Mouse (Mus musculus): ENCODE results near the gene Gm32802. TPM values are rescaled to one million over a fixed set of nuclear protein-coding genes. Genes with fewer than 3 reads are reported as not detected.
"Not testable (repeated sequence)": the region's sequence is repeated elsewhere in the genome, so short reads cannot be mapped to it uniquely, and the experiment has no call there.

The Gm32802 gene
- not detected in 2 replicates for polyA plus RNA-seq (2015; fragmentation: Nextera tagmentation; extraction: Ambion mirVana)

DNA sequence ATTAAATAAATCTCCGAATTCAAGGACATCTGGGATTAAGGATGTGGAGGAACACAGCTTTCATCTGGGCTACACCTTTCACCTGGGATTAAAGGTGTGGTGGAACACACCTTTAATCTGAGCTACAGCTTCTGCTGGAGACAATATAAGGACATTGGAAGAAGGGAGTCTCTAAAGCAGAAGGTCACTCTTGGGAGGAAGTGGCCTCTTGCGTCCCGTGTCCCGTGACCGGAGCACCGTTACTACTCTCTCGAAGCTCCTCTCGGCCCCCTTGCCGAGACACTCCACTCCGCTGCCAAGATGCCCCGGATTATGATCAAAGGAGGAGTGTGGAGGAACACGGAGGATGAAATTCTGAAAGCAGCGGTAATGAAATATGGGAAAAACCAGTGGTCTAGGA is at the start of gene Gm32802:
Gm32802 (plus strand) TSS at position 301 of the 400 bp plus-strand sequence.
- no CpG with 5 or more reads among the region's 13 CpGs for WGBS
- not testable (repeated sequence) for H3K27ac ChIP-seq (ENCODE audit: low read length); H3K4me3 ChIP-seq (ENCODE audit: low read depth, low read length); H3K4me2 ChIP-seq (replicated peaks; ENCODE audit: low read depth, low read length); H3K27me3 ChIP-seq (replicated peaks; ENCODE audit: insufficient read depth, low read length); DNase-seq (ENCODE audit: low spot score); H3K9ac ChIP-seq (replicated peaks; ENCODE audit: low read depth); H3K9me3 ChIP-seq (ENCODE audit: low read length); H3K36me3 ChIP-seq (ENCODE audit: insufficient read depth, low read length); ATAC-seq; H3K4me1 ChIP-seq (ENCODE audit: insufficient read depth, low read depth, low read length)

DNA sequence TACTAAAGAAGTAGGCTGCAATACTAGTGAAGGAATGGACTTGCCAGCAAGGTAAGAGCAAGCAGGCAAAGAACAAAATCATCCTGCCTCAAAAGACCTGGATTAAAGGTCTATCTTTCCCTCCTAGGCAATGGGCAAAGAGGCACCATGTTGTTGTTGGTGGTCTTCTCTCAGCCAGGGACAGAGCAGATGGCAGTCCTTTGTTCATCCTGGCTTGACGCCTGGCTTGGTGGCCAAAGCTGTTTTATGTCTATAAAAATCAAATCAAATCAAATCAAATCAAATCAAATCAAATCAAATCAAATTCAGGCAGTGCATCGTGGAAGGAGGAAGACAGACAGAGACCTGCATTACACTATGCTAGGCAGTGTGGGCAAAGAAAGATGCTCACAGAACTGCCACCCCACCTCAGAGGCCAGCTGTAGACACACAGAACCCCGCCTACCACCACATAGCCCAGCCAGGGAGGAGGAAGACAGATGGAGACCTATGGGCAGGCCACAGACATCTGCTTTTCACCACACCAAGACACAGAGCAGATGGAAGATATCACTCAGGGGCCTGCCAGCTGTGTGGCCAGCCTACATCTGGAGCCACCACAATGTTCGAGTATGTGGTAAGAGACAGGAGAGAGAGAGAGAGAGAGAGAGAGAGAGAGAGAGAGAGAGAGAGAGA is 42.6 kb upstream of the Gm32802 start:
- H3K27me3 ChIP-seq (replicated peaks; ENCODE audit: insufficient read depth, low read length); H3K9me3 ChIP-seq (ENCODE audit: low read length); H3K9ac ChIP-seq (replicated peaks; ENCODE audit: low read depth); H3K27ac ChIP-seq (ENCODE audit: low read length); H3K36me3 ChIP-seq (ENCODE audit: insufficient read depth, low read length); H3K4me1 ChIP-seq (ENCODE audit: insufficient read depth, low read depth, low read length); H3K4me3 ChIP-seq (ENCODE audit: low read depth, low read length); ATAC-seq; DNase-seq (ENCODE audit: low spot score); H3K4me2 ChIP-seq (replicated peaks; ENCODE audit: low read depth, low read length): not testable (repeated sequence)
- WGBS: 78% methylated on average over 2 of the region's 4 CpGs

DNA sequence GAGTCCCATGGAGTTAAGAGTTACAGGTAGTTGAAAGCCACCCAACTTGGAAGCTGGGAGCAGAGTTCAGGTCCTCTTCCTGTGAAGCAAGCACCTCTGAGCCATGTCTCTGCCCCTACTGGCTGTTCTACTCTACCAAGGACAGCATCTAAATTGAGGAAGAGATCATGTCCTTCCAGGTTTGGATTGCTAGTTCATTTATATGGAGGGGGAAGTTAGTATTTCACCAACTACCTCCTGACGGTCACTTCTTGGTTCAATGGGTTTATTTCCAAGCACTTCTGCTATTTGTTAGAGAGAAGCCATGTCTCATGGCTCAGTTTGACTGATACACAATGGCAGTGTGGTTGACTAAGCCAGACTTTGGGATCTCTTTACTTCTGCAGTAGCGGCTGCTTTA is 30.9 kb upstream of the Gm32802 start:
- no CpG with 5 or more reads among the region's 2 CpGs for WGBS
- H3K36me3 ChIP-seq (ENCODE audit: insufficient read depth, low read length); DNase-seq (ENCODE audit: low spot score); H3K4me2 ChIP-seq (replicated peaks; ENCODE audit: low read depth, low read length); ATAC-seq; H3K9ac ChIP-seq (replicated peaks; ENCODE audit: low read depth); H3K4me1 ChIP-seq (ENCODE audit: insufficient read depth, low read depth, low read length); H3K9me3 ChIP-seq (ENCODE audit: low read length); H3K27me3 ChIP-seq (replicated peaks; ENCODE audit: insufficient read depth, low read length); H3K27ac ChIP-seq (ENCODE audit: low read length); H3K4me3 ChIP-seq (ENCODE audit: low read depth, low read length): not testable (repeated sequence)

DNA sequence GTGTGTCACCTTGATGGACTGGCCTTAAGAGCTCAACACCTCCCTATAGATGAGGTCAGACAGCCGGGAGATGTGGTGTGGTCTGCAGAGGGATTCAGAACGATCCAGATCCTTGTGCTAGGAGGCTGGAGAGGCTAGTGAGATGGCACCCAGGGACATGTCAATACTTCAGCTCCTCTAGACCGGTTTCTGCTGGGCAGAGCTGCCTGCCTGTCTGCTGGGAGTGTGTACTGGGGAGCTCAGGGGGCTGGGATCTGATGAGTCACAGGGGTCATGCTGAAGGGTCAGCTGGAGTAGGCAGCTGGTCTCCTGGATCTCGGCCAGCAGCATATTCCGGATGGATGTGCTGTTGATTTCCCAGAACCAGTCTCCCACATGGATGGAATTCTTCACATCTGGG is 25.9 kb upstream of the Gm32802 start:
- not testable (repeated sequence) for DNase-seq (ENCODE audit: low spot score); H3K27me3 ChIP-seq (replicated peaks; ENCODE audit: insufficient read depth, low read length); H3K9ac ChIP-seq (replicated peaks; ENCODE audit: low read depth); H3K27ac ChIP-seq (ENCODE audit: low read length); H3K4me3 ChIP-seq (ENCODE audit: low read depth, low read length); H3K9me3 ChIP-seq (ENCODE audit: low read length); H3K36me3 ChIP-seq (ENCODE audit: insufficient read depth, low read length); H3K4me2 ChIP-seq (replicated peaks; ENCODE audit: low read depth, low read length); H3K4me1 ChIP-seq (ENCODE audit: insufficient read depth, low read depth, low read length)
- ATAC-seq: peak; percentile 40; the same call in 1 of the 2 replicates
- WGBS: no CpG with 5 or more reads among the region's 5 CpGs

DNA sequence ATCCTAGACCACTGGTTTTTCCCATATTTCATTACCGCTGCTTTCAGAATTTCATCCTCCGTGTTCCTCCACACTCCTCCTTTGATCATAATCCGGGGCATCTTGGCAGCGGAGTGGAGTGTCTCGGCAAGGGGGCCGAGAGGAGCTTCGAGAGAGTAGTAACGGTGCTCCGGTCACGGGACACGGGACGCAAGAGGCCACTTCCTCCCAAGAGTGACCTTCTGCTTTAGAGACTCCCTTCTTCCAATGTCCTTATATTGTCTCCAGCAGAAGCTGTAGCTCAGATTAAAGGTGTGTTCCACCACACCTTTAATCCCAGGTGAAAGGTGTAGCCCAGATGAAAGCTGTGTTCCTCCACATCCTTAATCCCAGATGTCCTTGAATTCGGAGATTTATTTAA is 17.8 kb upstream of the Gm32802 start, which contains the start of gene Gm32717:
Gm32717 (minus strand) TSS at position 101 of the 400 bp plus-strand sequence.
- H3K9ac ChIP-seq (replicated peaks; ENCODE audit: low read depth); H3K27ac ChIP-seq (ENCODE audit: low read length): not testable (repeated sequence)
- no CpG with 5 or more reads among the region's 13 CpGs for WGBS

DNA sequence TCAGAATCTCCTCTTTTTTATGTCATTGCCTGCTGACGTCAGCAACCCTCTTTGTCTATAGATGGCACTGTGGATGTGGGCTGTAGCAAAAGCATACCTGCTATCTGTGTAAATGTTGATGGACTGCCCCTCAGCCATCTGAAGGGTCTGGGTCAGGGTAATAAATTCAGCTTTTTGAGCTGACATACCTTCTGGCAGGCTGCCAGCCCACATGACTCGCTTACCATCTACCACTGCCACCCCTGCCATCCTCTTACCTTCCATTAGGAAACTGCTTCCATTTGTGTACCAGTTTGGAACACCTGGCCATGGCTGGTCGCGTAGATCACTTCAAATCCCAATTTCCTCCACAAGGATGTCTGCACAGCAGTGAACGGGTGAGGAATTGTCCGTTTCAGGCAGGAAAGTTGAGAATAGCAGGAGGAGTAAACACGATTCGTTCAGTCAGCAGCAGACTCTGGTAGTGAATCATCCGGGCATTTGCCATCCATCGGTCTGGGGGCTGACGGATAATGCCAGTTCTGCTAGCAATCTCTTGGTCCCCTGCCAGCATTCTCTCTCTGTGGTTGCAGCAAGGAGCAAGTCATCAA is 9.4 kb upstream of the Gm32802 start:
- H3K4me1 ChIP-seq (ENCODE audit: insufficient read depth, low read depth, low read length); H3K36me3 ChIP-seq (ENCODE audit: insufficient read depth, low read length); ATAC-seq; H3K9me3 ChIP-seq (ENCODE audit: low read length); H3K27ac ChIP-seq (ENCODE audit: low read length); H3K4me2 ChIP-seq (replicated peaks; ENCODE audit: low read depth, low read length); H3K27me3 ChIP-seq (replicated peaks; ENCODE audit: insufficient read depth, low read length); H3K4me3 ChIP-seq (ENCODE audit: low read depth, low read length); DNase-seq (ENCODE audit: low spot score); H3K9ac ChIP-seq (replicated peaks; ENCODE audit: low read depth): not testable (repeated sequence)
- WGBS: 66% methylated on average over 11 of the region's 11 CpGs

More for the DNA sequence above, 17.8 kb upstream of the Gm32802 start, which contains the start of gene Gm32717:
- DNase-seq (ENCODE audit: low spot score); H3K36me3 ChIP-seq (ENCODE audit: insufficient read depth, low read length); H3K4me1 ChIP-seq (ENCODE audit: insufficient read depth, low read depth, low read length); H3K4me3 ChIP-seq (ENCODE audit: low read depth, low read length); H3K27me3 ChIP-seq (replicated peaks; ENCODE audit: insufficient read depth, low read length); ATAC-seq; H3K4me2 ChIP-seq (replicated peaks; ENCODE audit: low read depth, low read length); H3K9me3 ChIP-seq (ENCODE audit: low read length): not testable (repeated sequence)

DNA sequence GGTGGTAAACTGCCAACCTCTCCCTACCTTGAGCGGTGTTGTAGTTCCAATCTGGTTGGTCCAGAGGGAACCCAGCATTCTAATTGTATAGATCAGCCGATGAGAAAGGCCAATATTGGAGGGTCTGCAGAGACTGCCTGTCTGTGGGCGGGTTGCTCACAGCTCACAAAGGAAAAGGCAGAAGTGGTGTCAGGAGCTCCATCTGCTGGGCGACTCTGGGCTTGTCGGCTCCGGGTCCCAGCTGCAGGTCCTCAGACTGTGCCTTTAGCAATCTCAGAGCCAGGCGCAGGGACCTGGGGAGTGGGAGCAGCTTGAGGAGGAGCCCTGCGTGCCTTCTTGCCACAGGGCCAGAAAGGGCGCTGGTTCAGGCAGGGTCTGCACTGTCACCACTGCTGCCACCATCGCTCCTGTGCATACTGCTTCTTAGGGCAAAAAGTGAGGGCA is 7.6 kb upstream of the Gm32802 start:
- no peak for DNase-seq (ENCODE audit: low spot score)

DNA sequence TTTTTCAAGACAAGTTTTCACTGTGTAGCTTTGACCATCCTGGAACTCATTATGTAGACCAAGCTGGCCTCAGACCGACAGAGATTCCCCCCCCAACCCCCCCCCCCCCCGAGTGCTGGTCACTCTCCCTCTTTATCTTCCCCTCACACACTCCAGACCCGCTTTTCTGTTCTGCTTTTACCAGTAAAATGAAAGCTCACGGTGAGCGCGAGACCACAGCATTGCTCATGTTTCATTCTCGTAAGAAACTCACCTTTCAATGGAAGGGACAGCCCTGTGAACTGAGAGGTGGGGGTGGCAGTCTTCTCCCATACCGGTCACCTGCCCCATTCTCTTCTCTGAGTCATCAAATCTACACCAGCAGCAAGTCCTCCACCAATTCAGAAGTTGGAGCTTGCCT is 10.3 kb downstream of the Gm32802 start:
- not testable (repeated sequence) for ATAC-seq; H3K9ac ChIP-seq (replicated peaks; ENCODE audit: low read depth)
- no CpG with 5 or more reads among the region's 8 CpGs for WGBS

More for the DNA sequence above, 7.6 kb upstream of the Gm32802 start:
- Histone ChIP-seq H3K27me3 (replicated peaks; ENCODE audit: insufficient read depth, low read length) (no peaks in the 10 kb centered on the region), H3K9me3 (ENCODE audit: low read length) (no peaks in the 10 kb centered on the region), H3K4me2 (replicated peaks; ENCODE audit: low read depth, low read length) (no peak overlapping the region), H3K4me3 (ENCODE audit: low read depth, low read length) (no peak overlapping the region), H3K9ac (replicated peaks; ENCODE audit: low read depth) (no peak overlapping the region), H3K36me3 (ENCODE audit: insufficient read depth, low read length) (no peaks in the 10 kb centered on the region), H3K27ac (ENCODE audit: low read length) (no peak overlapping the region), H3K4me1 (ENCODE audit: insufficient read depth, low read depth, low read length) (no peaks in the 10 kb centered on the region)
- no peak for TF ChIP-seq EP300 (IDR thresholded peaks at IDR 0.05)
- peak; percentile 50 for TF ChIP-seq CTCF (IDR thresholded peaks at IDR 0.05)
- WGBS: 35% methylated on average over 10 of the region's 10 CpGs
- no peak for ATAC-seq

DNA sequence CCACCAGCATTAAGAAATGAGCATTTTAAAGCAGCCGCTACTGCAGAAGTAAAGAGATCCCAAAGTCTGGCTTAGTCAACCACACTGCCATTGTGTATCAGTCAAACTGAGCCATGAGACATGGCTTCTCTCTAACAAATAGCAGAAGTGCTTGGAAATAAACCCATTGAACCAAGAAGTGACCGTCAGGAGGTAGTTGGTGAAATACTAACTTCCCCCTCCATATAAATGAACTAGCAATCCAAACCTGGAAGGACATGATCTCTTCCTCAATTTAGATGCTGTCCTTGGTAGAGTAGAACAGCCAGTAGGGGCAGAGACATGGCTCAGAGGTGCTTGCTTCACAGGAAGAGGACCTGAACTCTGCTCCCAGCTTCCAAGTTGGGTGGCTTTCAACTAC is 12.9 kb downstream of the Gm32802 start:
- not testable (repeated sequence) for DNase-seq (ENCODE audit: low spot score); H3K9me3 ChIP-seq (ENCODE audit: low read length); H3K4me1 ChIP-seq (ENCODE audit: insufficient read depth, low read depth, low read length); H3K27ac ChIP-seq (ENCODE audit: low read length); H3K4me2 ChIP-seq (replicated peaks; ENCODE audit: low read depth, low read length); H3K9ac ChIP-seq (replicated peaks; ENCODE audit: low read depth); ATAC-seq; H3K36me3 ChIP-seq (ENCODE audit: insufficient read depth, low read length); H3K4me3 ChIP-seq (ENCODE audit: low read depth, low read length); H3K27me3 ChIP-seq (replicated peaks; ENCODE audit: insufficient read depth, low read length)
- WGBS: no CpG with 5 or more reads among the region's 2 CpGs

More for the DNA sequence above, 10.3 kb downstream of the Gm32802 start:
- not testable (repeated sequence) for H3K36me3 ChIP-seq (ENCODE audit: insufficient read depth, low read length); H3K4me2 ChIP-seq (replicated peaks; ENCODE audit: low read depth, low read length); H3K27ac ChIP-seq (ENCODE audit: low read length); DNase-seq (ENCODE audit: low spot score); H3K27me3 ChIP-seq (replicated peaks; ENCODE audit: insufficient read depth, low read length); H3K4me1 ChIP-seq (ENCODE audit: insufficient read depth, low read depth, low read length); H3K9me3 ChIP-seq (ENCODE audit: low read length); H3K4me3 ChIP-seq (ENCODE audit: low read depth, low read length)
